Mouse (Mus musculus): ENCODE measurements at regions not wholly inside any gene's neighbourhood (a gene's known extent, or its start where the extent isn't known, plus 50 kb on each side); places are given as distances from the start of the nearest gene placed in this dataset.

DNA sequence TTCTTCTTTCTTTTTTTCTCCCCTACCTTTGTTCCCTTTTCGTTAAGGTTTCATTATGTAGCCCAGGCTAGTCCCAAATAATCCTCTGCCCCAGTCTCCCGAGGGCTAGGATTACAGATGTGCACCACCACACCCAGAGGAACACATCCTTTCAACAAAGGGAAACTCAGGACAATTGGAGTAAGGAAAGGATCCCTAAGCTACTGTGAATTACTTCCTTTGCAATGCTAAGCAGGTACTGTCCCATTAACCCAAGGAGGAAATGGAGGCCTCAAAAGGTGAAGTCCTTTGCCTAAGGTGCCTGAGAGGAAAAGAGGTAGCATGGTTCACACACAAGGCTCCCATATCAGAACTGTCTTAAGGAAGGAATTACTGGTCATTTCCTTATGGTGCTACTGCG lies 157.2 kb downstream of the En1 start:
- DNase-seq (ENCODE audit: low spot score), result no peak

DNA sequence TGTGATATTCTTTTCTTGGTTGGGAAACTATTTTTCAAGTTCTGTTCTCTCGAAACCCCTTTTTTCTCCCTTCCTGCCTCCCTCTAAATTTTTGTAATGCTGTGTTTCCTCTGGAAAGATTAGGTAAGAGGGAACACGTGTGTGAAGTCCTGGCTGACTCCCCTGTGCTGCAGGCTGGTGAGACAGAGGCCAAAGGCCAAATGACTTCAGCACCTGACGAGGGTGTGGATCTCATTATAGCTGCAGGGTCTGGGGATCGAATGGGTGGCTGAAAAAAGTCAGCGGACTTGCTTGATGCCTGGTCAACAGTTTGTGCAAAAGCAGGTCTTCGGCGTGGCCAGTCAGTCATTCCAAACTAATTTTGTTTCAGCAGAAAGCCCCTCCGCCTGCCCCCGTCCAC lies 159.1 kb downstream of the En1 start:
- DNase-seq (ENCODE audit: low spot score), result no peak

DNA sequence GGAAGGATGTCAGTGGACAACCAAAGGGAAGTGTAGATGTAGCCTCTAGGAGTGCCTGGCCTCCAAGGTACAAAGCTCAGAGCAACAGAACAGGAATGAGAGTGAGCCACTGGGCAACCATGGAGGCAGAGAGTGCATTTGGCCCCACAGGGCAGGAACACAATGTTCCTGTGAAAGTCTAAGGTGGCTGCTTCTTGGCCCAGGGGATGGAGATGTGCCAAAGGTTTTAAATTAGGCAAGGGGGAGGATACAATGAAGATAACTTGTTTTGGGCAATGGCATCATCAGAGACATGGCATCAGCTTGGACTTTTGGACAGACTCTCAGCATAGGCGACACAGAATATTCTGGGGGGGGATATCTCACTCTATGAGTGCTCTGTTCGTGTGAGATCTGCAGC lies 160.3 kb downstream of the En1 start:
- DNase-seq (ENCODE audit: low spot score), result no peak

DNA sequence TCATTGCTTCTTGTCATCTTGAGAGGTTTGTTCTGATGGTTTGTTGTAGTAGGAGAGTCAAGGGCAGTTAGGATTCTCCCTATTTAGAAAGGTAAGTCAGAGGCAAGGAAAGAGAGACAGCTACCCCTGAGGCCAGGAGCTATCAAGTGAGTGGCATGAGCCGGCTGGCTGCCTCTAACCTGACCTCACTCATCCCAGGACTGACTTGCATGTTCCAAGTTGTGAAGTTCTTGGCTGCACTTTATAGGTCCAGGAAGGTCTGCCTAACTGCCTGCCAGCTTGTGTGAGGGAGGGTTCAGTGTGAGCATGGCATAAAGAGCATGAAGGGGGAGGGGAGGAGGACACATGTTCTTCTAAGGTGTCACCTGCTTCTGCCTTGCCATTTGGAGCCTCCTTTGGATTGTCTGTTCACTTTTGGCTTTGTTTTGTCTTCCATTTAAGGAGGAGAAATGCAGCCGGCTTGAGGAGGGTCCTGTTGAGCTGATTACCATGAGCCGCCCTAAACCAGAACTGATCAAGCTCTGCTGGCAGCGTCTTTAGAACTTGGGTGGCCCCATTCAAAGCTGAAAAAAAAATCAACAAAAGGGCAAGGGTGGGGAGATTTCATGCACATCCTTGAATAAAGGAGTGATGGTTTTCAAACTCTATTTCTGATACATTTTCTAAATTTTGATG lies 160.8 kb downstream of the En1 start:
- no peak for DNase-seq (ENCODE audit: low spot score)

DNA sequence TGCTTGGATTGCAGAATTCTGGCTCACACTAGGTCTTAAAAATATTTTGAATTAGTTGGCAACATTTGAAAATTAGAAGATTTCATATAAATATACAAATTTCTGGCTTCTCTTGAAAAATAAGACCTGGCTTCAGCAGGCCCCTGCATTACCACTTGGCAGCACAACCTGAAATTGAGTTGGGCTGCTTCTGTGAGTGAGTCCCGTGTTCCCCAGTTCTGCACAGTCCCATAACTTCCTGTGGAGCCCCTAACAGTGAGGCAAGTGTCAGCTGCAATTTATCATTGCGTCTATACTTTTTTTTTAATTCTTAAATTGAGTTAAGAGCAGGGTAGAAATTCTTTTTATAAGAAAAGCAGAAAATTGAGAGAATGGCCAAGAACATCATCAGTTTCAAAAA lies 164.8 kb downstream of the En1 start:
- no peak for DNase-seq (ENCODE audit: low spot score)

DNA sequence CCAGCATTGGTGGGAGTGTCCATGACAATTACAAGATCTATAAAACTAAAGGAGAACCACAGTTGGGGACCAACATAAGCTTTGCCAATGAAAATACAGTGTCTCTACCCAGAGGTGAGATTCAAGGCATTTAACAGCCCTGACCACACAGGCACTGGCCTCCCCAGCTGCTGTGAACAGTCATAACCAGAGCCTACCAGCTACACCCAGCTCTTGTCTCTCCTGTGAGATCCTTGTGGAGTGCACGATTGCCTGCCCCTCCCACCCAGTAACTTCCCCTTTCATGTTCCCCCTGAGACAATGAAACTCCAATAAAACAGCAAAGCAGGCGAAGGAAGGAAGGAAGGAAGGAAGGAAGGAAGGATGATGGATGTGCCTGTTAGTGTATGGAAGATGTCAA lies 169.1 kb downstream of the En1 start:
- no peak for DNase-seq (ENCODE audit: low spot score)

DNA sequence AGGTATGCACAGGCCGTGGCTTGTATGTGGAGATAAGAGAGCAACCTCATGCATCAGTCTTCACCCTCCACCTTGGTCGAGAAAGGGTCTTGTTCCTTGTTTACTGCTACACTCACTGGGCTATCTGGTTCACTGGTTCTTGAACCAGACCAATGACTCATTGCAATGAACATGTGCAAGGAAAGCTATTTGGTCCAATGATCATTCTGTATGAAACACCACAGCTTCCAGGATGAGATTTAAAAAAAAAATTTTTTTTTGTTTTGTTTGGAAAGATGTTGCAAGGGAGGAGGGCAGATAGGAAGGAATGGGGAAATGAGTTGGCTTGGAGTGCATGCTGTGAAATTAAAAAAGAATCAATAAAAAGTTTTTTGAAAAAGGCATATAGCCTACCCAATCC lies 174.7 kb downstream of the En1 start:
- no peak for DNase-seq (ENCODE audit: low spot score)

DNA sequence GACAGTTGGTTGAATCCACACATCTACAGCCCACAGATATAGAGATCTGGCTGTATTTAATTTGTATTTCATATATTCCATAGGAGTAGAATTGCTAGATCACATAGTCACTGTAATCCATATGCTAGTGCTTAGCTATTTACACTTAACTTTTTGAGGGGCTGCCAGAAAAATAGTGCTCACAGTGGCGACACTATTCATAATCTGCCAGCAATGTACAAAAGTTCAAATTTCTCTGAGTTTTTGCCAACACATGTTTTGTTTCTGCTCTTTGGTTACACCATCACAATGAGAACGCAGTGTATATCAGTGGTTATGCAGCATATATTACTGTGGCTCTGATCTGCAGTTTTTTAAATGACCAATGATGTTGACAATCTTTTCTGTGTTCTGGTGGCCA lies 175.2 kb downstream of the En1 start:
- no peak for DNase-seq (ENCODE audit: low spot score)

DNA sequence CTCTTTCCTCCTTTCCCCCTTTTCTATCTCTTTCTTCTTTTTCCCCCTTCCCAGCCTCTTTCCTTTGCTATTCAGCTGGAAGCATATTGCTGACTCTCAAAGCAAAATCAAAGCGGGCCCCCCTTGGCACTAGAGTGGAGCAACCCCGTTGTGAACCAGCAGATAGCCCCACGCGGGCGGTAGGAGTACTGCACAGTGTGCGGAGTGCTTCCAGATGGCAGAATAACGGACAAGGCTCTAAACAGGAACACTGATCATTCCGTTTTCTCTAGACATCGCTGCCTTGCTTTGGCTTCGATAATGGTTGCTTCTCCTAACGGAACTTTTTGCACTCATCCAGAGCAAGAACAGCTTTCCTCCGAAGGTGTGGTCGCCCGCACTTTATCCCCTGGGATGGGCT lies 193.0 kb downstream of the En1 start:
- DNase-seq (ENCODE audit: low spot score), result no peak

DNA sequence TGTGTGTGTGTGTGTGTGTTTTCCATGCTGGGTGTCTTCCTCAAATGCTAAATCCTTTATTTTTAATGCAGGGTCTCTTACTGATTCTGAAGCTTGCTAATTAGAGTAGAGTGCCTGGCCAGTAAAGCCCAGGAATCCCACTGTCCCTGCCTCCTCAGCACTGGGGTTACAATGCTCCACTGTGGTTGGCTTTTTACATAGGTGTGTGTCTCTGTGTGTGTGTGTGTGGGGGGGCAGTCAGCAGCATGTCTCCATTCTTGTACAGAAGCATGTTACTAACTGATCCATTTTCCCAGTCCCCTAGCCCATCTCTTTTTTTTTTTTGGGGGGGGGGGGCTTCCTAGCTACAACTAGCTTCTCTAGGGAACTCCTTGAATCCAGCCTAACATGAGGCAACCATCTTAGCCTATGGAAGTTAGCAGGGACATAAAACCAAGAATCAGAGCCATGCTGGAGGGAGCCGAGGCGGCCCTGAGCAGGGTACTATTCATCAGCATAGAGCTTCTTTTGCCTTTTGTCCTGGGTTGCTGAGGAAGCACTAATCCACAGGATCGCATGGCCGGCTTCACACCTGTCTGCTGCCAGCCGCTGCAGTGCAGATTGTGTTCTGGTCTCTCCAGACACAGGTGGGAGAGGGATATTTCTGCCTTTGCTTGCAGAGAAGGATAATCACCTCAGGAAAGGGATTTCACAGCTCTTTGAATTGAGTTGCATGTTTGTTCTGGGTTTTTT lies 199.2 kb downstream of the En1 start:
- no peak for DNase-seq (ENCODE audit: low spot score)

DNA sequence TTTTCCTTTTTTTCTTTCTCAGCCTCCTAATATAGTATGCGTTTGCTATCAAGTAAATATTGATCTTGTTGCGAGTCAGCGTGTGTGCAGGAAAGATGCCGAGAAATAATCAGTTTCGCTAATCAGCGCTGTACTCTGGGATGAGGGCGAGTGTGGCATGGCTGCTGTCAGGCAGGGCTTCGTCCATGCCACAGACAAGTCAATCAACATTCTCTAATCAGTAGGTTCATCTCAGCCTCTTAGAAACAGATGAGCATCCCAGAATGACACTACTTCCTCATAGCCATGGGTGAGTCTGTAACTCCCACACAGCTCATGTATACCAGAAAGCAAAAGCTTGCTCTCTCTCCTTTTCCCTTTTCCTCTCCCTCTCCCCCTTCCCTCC lies 199.8 kb downstream of the En1 start:
- no peak for DNase-seq (ENCODE audit: low spot score)

DNA sequence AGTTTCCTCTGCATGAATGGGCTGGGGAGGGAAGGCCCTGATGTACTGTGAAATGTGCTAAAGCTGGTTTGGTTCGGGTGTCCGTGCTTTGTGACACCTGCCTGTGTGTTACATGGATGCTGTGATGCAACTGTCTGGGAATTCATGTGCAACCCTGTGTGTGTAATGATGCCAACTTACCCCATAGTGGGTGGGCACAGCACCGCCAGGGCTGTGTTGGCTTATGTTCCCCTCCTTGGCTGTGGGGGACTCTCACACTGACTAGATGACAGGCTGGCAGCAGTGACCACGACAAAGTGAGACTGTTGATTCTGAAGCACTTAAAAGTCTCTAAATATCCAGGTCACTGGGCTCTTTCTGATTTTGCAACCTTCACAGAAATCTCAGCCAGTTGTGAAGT lies 212.2 kb downstream of the En1 start:
- DNase-seq (ENCODE audit: low spot score), result no peak

DNA sequence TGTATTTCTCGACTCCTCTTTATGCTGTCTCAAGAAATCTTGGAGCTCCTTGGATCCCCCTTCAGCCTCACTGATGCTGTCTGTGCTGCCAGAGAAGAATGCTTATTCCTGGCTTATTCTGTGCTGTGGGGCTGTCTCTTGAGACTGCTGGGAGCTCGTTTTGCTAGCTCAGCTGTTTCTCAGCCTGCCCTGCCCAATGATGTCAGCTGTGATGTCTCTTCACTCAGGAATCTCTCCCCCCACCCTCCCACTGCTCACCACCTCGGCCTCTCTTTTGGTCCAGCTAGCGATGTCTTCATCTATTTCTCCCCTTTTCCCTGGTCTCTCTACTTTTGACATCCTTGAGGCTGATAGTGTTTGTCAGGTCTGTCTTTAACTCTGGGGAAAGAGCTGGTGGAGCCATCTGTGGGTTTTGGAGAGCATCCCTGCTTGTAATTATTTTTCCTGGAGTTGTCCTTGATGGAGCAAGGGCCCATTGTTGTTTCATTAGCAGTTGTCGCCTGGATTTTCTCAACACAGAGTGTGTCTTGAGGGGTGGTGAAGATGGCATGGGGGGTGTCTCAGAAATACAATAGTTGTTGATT lies 214.1 kb downstream of the En1 start:
- DNase-seq (ENCODE audit: low spot score), result no peak

DNA sequence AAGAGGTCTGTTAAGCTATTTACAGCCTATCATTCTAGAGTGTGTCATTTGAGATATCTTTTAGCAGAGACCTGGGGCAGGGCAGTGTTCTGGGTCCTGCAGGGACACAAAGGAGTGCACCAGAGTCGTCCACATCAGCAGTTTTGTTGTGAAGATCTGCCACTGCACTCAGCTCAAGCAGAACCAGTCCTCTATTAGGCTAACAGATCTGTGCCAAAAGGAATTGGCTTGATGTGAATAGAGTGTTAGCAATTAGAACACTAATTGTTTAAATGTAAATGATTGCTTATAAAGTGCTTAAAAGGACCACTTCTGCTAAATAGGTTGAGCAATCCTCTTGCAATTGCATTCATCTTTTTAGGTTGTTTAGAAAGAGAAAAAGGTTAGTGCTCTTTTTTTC lies 215.3 kb downstream of the En1 start:
- DNase-seq (ENCODE audit: low spot score), result no peak

DNA sequence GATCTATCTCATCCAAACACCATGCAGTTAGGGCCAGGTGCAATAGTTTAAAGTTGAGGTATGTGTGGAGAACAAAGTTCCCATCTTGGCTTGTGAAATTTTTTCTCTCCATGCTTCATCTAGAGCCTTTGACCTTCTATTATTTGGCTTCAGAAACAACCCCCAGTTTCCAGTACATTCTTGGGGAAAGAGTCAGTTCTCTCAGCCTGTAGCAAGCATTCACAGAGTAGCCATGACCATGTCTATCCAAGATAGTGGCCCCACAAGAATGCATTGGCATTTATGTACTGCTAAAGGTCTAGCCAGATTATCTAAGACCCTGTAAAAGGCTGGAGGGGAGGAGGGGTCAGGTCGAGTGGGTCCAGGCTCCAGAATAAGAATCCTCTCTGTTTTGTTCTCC lies 229.8 kb downstream of the En1 start:
- DNase-seq (ENCODE audit: low spot score), result no peak

DNA sequence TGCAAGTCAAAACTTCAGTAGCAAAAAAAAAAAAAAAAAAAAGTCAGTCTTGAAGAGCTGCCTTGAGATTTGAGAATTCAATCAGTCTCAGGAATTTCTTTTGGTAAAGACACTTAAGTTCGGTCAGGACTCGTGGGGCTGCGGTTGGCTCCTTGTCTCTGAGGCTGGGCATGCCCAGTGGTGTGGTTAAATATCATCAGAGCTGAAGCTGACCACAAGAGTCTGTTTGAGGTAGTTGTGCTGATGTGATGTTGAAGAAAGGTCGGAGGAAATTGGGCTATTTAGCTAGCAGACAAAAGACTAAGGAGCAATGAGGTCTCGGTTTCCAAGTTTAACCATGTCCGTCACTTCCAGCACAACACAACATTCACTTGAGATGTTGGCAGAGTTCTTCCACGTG lies 240.4 kb downstream of the En1 start:
- DNase-seq (ENCODE audit: low spot score), result no peak

DNA sequence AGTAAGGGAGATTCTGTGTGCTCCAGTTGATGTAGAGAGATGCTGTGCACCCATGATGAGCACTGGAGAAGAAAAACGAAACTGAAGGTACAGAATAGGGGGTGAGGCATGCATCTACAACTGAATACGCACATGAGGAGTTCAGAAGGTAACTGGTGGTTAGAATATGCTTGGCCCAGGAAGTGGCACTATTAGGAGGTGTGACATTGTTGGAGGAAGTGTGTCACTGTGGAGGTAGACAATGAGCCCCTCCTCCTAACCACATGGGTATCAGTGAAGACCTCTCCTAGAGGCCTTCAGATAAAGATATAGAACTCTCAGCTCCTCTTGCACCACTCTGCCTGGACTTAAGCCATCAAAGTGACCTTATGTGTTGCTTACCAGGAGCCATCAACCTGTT lies 243.9 kb downstream of the En1 start:
- DNase-seq (ENCODE audit: low spot score), result no peak

DNA sequence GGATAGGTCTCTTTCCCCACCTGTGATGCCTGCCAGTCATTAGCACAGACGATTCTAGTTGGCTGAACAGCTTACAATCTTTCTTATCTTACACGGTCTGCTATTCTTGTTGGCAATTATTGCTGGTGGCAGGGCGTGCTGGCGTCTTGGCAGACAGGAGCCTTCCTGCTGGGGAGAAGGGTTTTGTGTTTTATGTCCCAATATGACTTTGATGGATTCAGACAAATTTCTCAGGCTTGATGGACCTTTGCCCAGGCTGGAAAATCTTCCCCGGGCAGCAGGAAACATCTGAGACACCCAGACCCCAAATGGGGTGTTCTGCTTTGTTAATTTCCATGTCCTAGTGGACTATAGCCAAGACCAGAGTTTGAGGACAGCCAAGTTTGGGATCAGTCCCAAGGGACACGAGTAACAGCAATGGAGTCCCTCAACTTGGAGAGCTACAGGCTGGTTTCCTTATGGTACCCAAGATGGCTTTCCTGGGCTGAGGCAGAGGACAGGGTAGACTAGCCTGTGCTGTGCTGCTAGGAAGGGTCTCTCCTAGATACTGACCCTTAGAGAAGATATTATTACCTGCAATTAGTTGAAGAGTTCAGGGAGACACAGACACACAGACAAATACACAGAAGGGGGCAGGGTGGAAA lies 249.8 kb downstream of the En1 start:
- DNase-seq (ENCODE audit: low spot score), result no peak

DNA sequence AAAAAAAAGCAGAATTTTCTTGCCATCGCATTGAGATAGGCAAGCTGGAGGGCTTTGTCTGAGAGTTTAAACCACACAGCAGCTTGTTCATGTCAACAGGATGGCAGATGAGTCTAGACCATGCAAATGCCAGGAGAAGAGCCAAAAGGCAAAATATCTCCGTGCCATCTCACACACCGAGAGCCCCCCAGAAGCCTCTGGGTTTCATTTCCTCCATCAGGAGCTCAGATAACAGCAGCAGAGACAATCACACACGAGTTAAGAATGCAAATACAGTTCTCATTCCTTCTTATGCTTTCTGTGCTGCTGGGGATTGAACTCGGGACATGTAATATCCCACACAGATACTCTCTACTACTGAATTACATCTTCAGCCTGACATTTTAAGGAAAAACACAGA lies 255.3 kb downstream of the En1 start:
- DNase-seq (ENCODE audit: low spot score), result no peak

DNA sequence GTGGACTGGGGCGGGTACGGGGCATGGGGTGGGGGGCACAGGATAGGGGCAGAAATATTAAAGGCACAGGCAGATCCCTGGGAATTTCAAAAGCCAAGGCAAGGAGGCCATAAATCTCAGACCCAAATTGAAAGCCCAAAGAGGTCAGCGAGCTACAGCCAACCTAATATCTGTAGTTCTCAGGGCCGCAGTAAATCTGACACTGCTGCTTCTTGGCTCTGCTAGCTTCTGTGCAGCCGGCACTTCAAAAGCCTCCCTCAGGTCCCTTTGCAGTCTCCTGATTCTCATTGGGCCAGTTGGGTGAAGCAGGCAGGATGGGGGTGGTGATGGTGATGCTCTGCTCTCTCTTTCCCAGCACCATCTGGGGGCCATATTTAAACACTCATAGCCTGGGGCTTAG lies 257.3 kb downstream of the En1 start:
- DNase-seq (ENCODE audit: low spot score), result no peak

DNA sequence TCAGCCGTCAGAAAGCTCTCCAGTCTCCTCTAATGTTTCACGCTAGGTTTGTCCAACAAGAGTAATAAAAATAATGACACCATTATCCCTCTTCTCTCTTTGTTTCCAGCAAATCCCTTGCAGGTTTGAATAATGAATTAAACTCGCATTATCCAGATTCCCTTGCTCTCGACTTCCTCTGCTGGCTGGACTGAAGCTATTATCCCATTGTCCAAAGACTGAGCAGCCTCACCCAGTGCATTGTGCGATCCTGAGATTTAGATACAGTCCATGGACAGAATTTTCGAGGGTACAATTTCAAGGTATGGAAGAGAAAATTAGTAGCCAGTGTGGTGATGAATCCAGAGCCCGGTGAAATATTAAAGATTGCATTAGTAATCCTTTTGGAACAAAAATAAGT lies 270.3 kb downstream of the En1 start:
- DNase-seq (ENCODE audit: low spot score), result no peak

DNA sequence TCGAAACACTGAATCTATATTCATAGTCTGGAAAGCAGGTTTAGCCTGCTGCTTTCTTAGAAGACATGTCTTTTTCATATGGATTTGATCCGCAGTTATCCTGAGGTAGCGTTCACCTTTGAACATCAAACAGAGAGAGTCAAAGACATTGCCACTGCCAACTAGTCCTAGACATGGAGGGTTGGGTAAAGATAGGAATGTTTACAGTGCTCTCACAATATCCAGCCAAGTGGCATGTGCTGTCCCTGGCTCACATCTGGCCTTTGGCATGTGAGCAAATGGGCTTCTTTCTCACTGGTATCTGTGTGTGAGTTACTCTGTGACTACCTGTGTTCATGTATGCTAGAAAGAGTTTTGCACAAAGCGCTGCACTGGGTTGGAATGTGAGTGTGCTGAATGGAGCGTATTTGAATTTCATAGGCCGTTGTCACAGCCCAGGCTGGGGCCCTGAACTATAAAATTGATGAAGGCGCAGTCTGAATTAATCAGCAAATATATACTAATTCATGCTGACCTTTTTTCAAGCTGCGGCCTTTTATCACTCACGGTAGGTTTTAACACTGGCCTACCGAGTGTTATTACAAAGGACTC lies 280.8 kb downstream of the En1 start:
- no peak for DNase-seq (ENCODE audit: low spot score)

DNA sequence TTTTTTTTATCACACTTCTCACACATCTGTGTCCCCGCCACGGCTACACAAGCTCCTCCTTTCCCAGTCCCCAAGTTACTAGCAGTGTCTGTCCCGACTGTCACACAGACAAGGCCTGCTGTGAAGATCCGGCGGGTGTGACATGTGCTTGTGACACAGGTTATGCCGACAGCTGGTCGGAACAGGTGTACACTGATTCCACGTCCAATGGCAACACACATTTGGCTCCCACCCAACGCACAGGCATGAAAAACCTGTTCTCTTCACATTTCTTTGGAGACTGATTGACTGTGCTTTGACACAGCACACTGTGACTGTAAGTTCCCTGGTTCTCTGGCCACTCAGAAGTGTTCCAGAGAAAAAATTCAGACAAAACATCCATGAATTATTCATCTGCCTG lies 281.4 kb downstream of the En1 start:
- DNase-seq (ENCODE audit: low spot score), result no peak
